Mouse (Mus musculus): ENCODE measurements around the gene Gm12888. TPM values are rescaled to one million over a fixed set of nuclear protein-coding genes. Genes with fewer than 3 reads are reported as not detected.
"Not testable (repeated sequence)": the region's sequence is repeated elsewhere in the genome, so short reads cannot be mapped to it uniquely, and the experiment has no call there.

Gm12888 gene
- total RNA-seq (2021), result not detected
- long read RNA-seq, experiment 1, result 0 reads
- long read RNA-seq, experiment 2, result 0 reads

DNA sequence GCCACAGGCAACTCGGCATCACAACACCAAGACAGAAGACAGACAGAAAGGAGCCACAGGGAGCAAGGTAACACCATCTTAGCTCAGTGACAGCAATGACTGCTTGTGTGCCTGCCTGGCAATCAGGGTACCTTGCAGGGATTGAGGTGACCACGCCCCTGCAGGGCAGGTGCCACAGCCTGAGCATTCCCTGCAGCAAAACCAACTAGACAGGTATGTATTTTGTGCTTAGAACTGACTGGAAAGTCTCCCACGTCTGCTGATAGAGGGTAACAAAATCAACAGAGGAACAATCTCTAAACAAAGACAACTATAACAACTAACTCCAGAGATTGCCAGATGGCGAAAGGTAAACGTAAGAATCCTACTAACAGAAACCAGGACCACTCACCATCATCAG is at the start of gene Gm12888:
Gene Gm12888 (minus strand): TSS at position 101 of the 400 bp plus-strand sequence.
- DNase-seq, result not testable (repeated sequence)

Other genes starting within 250 kb of the Gm12888 start
- gene Zmpste24, start 226.7 kb downstream of the Gm12888 start, total RNA-seq (2021), result 10 to 100 TPM; 49.0 to 52.3 TPM
- gene Tmco2, start 215.7 kb downstream of the Gm12888 start, total RNA-seq (2021), result not detected
- gene Rlf, start 109.8 kb downstream of the Gm12888 start, total RNA-seq (2021), result 10 to 100 TPM; 13.9 to 16.9 TPM
- not detected for gene Gm12886, start 98.2 kb upstream of the Gm12888 start, total RNA-seq (2021)